Mouse (Mus musculus) mature B cell (primary cell): ENCODE measurements around the gene Emc6.

ENCODE experiments used
- in situ Hi-C: fragments of 300-500 bp; cut with MboI; formaldehyde crosslinking; loops from 2 replicates; pipeline ENCODE4 v1.14.3; 2019

Emc6 gene

GRCm38 (mm10) chr11:73176186-73176585 is 651 bp downstream of the Emc6 start:
- in situ Hi-C loops, result no loop called here

- in situ Hi-C loops, result no loop called here
Measured at GRCm38 (mm10) chr11:73175612-73176011, 1.2 kb downstream of the Emc6 start.

GRCm38 (mm10) chr11:73172186-73172585 is 4.7 kb downstream of the Emc6 start:
- in situ Hi-C loops, result no loop called here

- in situ Hi-C loops, result no loop called here
Measured at GRCm38 (mm10) chr11:73169231-73169630, 7.6 kb downstream of the Emc6 start.

- in situ Hi-C loops, result no loop called here
Measured at GRCm38 (mm10) chr11:73168576-73168975, 8.3 kb downstream of the Emc6 start.

- in situ Hi-C loops, result no loop called here
Measured at GRCm38 (mm10) chr11:73168071-73168470, 8.8 kb downstream of the Emc6 start.

- in situ Hi-C loops, result no loop called here
Measured at GRCm38 (mm10) chr11:73162284-73162683, 14.6 kb downstream of the Emc6 start.

- in situ Hi-C loops, result no loop called here
Measured at GRCm38 (mm10) chr11:73161616-73162015, 15.2 kb downstream of the Emc6 start.

GRCm38 (mm10) chr11:73160811-73161200 is 16.0 kb downstream of the Emc6 start:
- in situ Hi-C loops, result no loop called here

GRCm38 (mm10) chr11:73159957-73160810 is 16.7 kb downstream of the Emc6 start, which contains the start of gene P2rx5:
TSS of gene P2rx5 (plus strand) at chr11:73160421.
- in situ Hi-C loops, result no loop called here

GRCm38 (mm10) chr11:73155071-73155470 is 21.8 kb downstream of the Emc6 start:
- in situ Hi-C loops, result no loop called here

GRCm38 (mm10) chr11:73148209-73148608 is 28.6 kb downstream of the Emc6 start:
- in situ Hi-C loops, result no loop called here

- in situ Hi-C loops, result no loop called here
Measured at GRCm38 (mm10) chr11:73146975-73147365, 29.9 kb downstream of the Emc6 start.

GRCm38 (mm10) chr11:73146026-73146974 is 30.5 kb downstream of the Emc6 start:
- in situ Hi-C loops, result no loop called here

GRCm38 (mm10) chr11:73144261-73144681 is 32.6 kb downstream of the Emc6 start:
- in situ Hi-C loops, result no loop called here

GRCm38 (mm10) chr11:73137591-73138501 is 39.0 kb downstream of the Emc6 start, which contains the start of gene Haspin:
TSS of gene Haspin (minus strand) at chr11:73138294.
- in situ Hi-C loops, result no loop called here

- in situ Hi-C loops, result no loop called here
Measured at GRCm38 (mm10) chr11:73137116-73137515, 39.7 kb downstream of the Emc6 start.

GRCm38 (mm10) chr11:73136587-73136986 is 40.2 kb downstream of the Emc6 start:
- in situ Hi-C loops, result no loop called here

GRCm38 (mm10) chr11:73134222-73134621 is 42.6 kb downstream of the Emc6 start:
- in situ Hi-C loops, result no loop called here

- in situ Hi-C loops, result no loop called here
Measured at GRCm38 (mm10) chr11:73132999-73133398, 43.8 kb downstream of the Emc6 start.

GRCm38 (mm10) chr11:73131020-73131419 is 45.8 kb downstream of the Emc6 start:
- in situ Hi-C loops, result no loop called here
